Mouse (Mus musculus) myocyte (in vitro differentiated cells): Measurements from ENCODE around the gene Abhd12. TPM values are rescaled to one million over a fixed set of nuclear protein-coding genes. Genes with fewer than 3 reads are reported as not detected.

Source experiments
- H3K27me3 ChIP-seq: one replicate; pipeline ENCODE4 v1.6.1; 2011; ENCODE audit not compliant: control insufficient read depth, insufficient read depth, insufficient read length
- H3K36me3 ChIP-seq: one replicate; pipeline ENCODE4 v1.6.1; 2011; ENCODE audit not compliant: control insufficient read depth, insufficient read depth
- H3K4me2 ChIP-seq: one replicate; pipeline ENCODE4 v1.6.1; 2011; ENCODE audit warnings: low read depth, control low read depth
- H3K4me3 ChIP-seq: one replicate; pipeline ENCODE4 v1.5.1; 2011; ENCODE audit warnings: mild to moderate bottlenecking, control low read depth, moderate library complexity
- H3K79me2 ChIP-seq: one replicate; pipeline ENCODE4 v1.6.1; 2011; ENCODE audit not compliant: control insufficient read depth, insufficient read depth
- H3ac ChIP-seq: one replicate; pipeline ENCODE4 v1.6.1; 2011; ENCODE audit not compliant: control insufficient read depth, insufficient read length
- CEBPB ChIP-seq: IDR thresholded peaks from 2 replicates; pipeline ENCODE4 v1.6.1; 2011; ENCODE audit warnings: mild to moderate bottlenecking, moderate library complexity; ENCODE audit not compliant: poor library complexity, insufficient read depth, severe bottlenecking
- E2F4 ChIP-seq: IDR thresholded peaks from one replicate; pipeline ENCODE4 v1.6.1; 2011; ENCODE audit warnings: mild to moderate bottlenecking, control low read depth, moderate library complexity; ENCODE audit not compliant: insufficient read depth
- MAX ChIP-seq: IDR thresholded peaks from one replicate; pipeline ENCODE4 v1.6.1; 2011; ENCODE audit warnings: low read depth, mild to moderate bottlenecking, control low read depth
- MYOD1 ChIP-seq, 3 experiments: IDR thresholded peaks; one replicate each; pipeline ENCODE4 v1.6.1; 2011; ENCODE audit warnings: control low read depth in 2 of 3, low read depth in 2 of 3, mild to moderate bottlenecking in 2 of 3, moderate library complexity in 1 of 3; ENCODE audit not compliant: insufficient read length in 2 of 3, control insufficient read depth in 1 of 3
- MYOG ChIP-seq, 3 experiments: IDR thresholded peaks; one replicate each; pipeline ENCODE4 v1.6.1; 2011; ENCODE audit warnings: control low read depth in 2 of 3, low read depth in 2 of 3, mild to moderate bottlenecking in 2 of 3; ENCODE audit not compliant: insufficient read length in 2 of 3, control insufficient read depth in 1 of 3, insufficient read depth in 1 of 3
- POLR2A ChIP-seq: IDR thresholded peaks from one replicate; pipeline ENCODE4 v1.6.1; 2011; ENCODE audit warnings: low read depth, mild to moderate bottlenecking, control low read depth, moderate library complexity; ENCODE audit not compliant: insufficient read length
- POLR2AphosphoS2 ChIP-seq: IDR thresholded peaks from one replicate; pipeline ENCODE4 v1.6.1; 2011; ENCODE audit warnings: low read depth, control low read depth; ENCODE audit not compliant: insufficient read length
- REST ChIP-seq: IDR thresholded peaks from one replicate; pipeline ENCODE4 v1.6.1; 2011; ENCODE audit warnings: mild to moderate bottlenecking, control low read depth, moderate library complexity; ENCODE audit not compliant: insufficient read depth, insufficient read length
- SRF ChIP-seq: IDR thresholded peaks from one replicate; pipeline ENCODE4 v1.6.1; 2011; ENCODE audit warnings: low read depth; ENCODE audit not compliant: control insufficient read depth, insufficient read length
- TCF12 ChIP-seq: IDR thresholded peaks from one replicate; pipeline ENCODE4 v1.6.1; 2011; ENCODE audit warnings: mild to moderate bottlenecking, control low read depth; ENCODE audit not compliant: poor library complexity, insufficient read depth, severe bottlenecking
- TCF3 ChIP-seq: IDR thresholded peaks from one replicate; pipeline ENCODE4 v1.6.1; 2011; ENCODE audit warnings: low read depth, control low read depth; ENCODE audit not compliant: insufficient read length
- USF1 ChIP-seq: IDR thresholded peaks from one replicate; pipeline ENCODE4 v1.6.1; 2011; ENCODE audit warnings: low read depth, mild to moderate bottlenecking, control low read depth, moderate library complexity
- polyA plus RNA-seq: library from polyadenylated mRNA; unstranded; fragments of >200 nt; fragmentation: generic; extraction: Trizol; gene quantifications from one replicate; pipeline ENCODE4 v1.2.1, GENCODE M21; 2012; ENCODE audit warnings: missing spikeins

The Abhd12 gene
- polyA plus RNA-seq, 1 experiment: 50.7 TPM

GRCm38 (mm10) chr2:150812816-150813215 is 91.7 kb downstream of the Abhd12 start:
- no peaks in the 10 kb centered on the region for H3K79me2 ChIP-seq

GRCm38 (mm10) chr2:150810603-150811002 is 93.9 kb downstream of the Abhd12 start:
- no peak for TF ChIP-seq TCF12
- TF ChIP-seq REST: no peak
- TF ChIP-seq POLR2AphosphoS2: no peak
- TF ChIP-seq MAX: no peak
- no peak for TF ChIP-seq TCF3
- TF ChIP-seq MYOG (IDR thresholded peaks at IDR 0.05; ENCODE audit: control insufficient read depth in 1 of 3, insufficient read depth in 1 of 3, insufficient read length in 2 of 3, low read depth in 2 of 3): no peak
- H3K27me3 ChIP-seq: no peaks in the 10 kb centered on the region
- peaks cover under 1% of the 10 kb centered on the region for H3K36me3 ChIP-seq

More at GRCm38 (mm10) chr2:150812816-150813215, 91.7 kb downstream of the Abhd12 start:
- Histone ChIP-seq H3K4me2 (no peak overlapping the region), H3K4me3 (no peak overlapping the region), H3K36me3 (no peaks in the 10 kb centered on the region), H3ac (no peak overlapping the region), H3K27me3 (no peaks in the 10 kb centered on the region)
- TF ChIP-seq POLR2A (no peak), MYOD1 (IDR thresholded peaks at IDR 0.05; ENCODE audit: control insufficient read depth in 1 of 3, insufficient read length in 2 of 3, low read depth in 2 of 3) (no peak), SRF (no peak), MYOG (IDR thresholded peaks at IDR 0.05; ENCODE audit: control insufficient read depth in 1 of 3, insufficient read depth in 1 of 3, insufficient read length in 2 of 3, low read depth in 2 of 3) (no peak), MAX (no peak), TCF3 (no peak), CEBPB (no peak), USF1 (no peak), E2F4 (no peak), TCF12 (no peak), POLR2AphosphoS2 (no peak), REST (no peak)

GRCm38 (mm10) chr2:150808812-150809211 is 95.7 kb downstream of the Abhd12 start:
- H3K4me3 ChIP-seq: no peak overlapping the region
- no peaks in the 10 kb centered on the region for H3K27me3 ChIP-seq
- H3K4me2 ChIP-seq: no peak overlapping the region
- peaks cover 4% of the 10 kb centered on the region for H3K36me3 ChIP-seq
- no peak overlapping the region for H3ac ChIP-seq
- TF ChIP-seq MYOG (IDR thresholded peaks at IDR 0.05; ENCODE audit: control insufficient read depth in 1 of 3, insufficient read depth in 1 of 3, insufficient read length in 2 of 3, low read depth in 2 of 3) (no peak), E2F4 (no peak), MAX (no peak), SRF (no peak), USF1 (no peak), MYOD1 (IDR thresholded peaks at IDR 0.05; ENCODE audit: control insufficient read depth in 1 of 3, insufficient read length in 2 of 3, low read depth in 2 of 3) (no peak), CEBPB (no peak), REST (no peak), POLR2AphosphoS2 (no peak), TCF3 (no peak), POLR2A (no peak), TCF12 (no peak)
- no peaks in the 10 kb centered on the region for H3K79me2 ChIP-seq

More at GRCm38 (mm10) chr2:150810603-150811002, 93.9 kb downstream of the Abhd12 start:
- Histone ChIP-seq H3ac (no peak overlapping the region), H3K79me2 (no peaks in the 10 kb centered on the region), H3K4me3 (no peak overlapping the region), H3K4me2 (no peak overlapping the region)

- Histone ChIP-seq H3K27me3 (no peaks in the 10 kb centered on the region), H3K36me3 (peaks cover 4% of the 10 kb centered on the region)
- TF ChIP-seq MYOG (IDR thresholded peaks at IDR 0.05; ENCODE audit: control insufficient read depth in 1 of 3, insufficient read depth in 1 of 3, insufficient read length in 2 of 3, low read depth in 2 of 3) (no peak), E2F4 (no peak), POLR2AphosphoS2 (no peak), POLR2A (no peak), REST (no peak), TCF12 (no peak), MAX (no peak), MYOD1 (IDR thresholded peaks at IDR 0.05; ENCODE audit: control insufficient read depth in 1 of 3, insufficient read length in 2 of 3, low read depth in 2 of 3) (no peak), SRF (no peak), CEBPB (no peak), TCF3 (no peak)
Measured at GRCm38 (mm10) chr2:150808381-150808780, 96.2 kb downstream of the Abhd12 start.

GRCm38 (mm10) chr2:150803035-150803434 is 101.5 kb downstream of the Abhd12 start:
- no peak overlapping the region for H3ac ChIP-seq
- no peak overlapping the region for H3K4me3 ChIP-seq
- TF ChIP-seq MYOD1 (IDR thresholded peaks at IDR 0.05; ENCODE audit: control insufficient read depth in 1 of 3, insufficient read length in 2 of 3, low read depth in 2 of 3) (no peak), SRF (no peak), TCF12 (no peak), CEBPB (no peak), REST (no peak), MYOG (IDR thresholded peaks at IDR 0.05; ENCODE audit: control insufficient read depth in 1 of 3, insufficient read depth in 1 of 3, insufficient read length in 2 of 3, low read depth in 2 of 3) (no peak), TCF3 (no peak), POLR2AphosphoS2 (no peak), USF1 (no peak), POLR2A (no peak), MAX (no peak), E2F4 (no peak)
- no peaks in the 10 kb centered on the region for H3K27me3 ChIP-seq
- no peaks in the 10 kb centered on the region for H3K79me2 ChIP-seq
- H3K36me3 ChIP-seq: peaks cover 8% of the 10 kb centered on the region
- no peak overlapping the region for H3K4me2 ChIP-seq

More at GRCm38 (mm10) chr2:150808381-150808780, 96.2 kb downstream of the Abhd12 start:
- H3K79me2 ChIP-seq: no peaks in the 10 kb centered on the region
- no peak overlapping the region for H3K4me2 ChIP-seq
- H3ac ChIP-seq: no peak overlapping the region
- H3K4me3 ChIP-seq: no peak overlapping the region
